Mouse (Mus musculus) MEL (cell line): ENCODE results near the gene Prss22. TPM values are rescaled to one million over a fixed set of nuclear protein-coding genes. Genes with fewer than 3 reads are reported as not detected.

ENCODE experiments used
- DNase-seq: peaks from one replicate; pipeline ENCODE4 v3.0.0; 2011; ENCODE audit warnings: low read depth, low spot score
- H3K27ac ChIP-seq: 2 replicates; pipeline ENCODE4 v1.5.1; 2012; ENCODE audit warnings: low read depth, mild to moderate bottlenecking, control low read depth, low read length, moderate library complexity; ENCODE audit not compliant: control insufficient read depth
- H3K27me3 ChIP-seq, 2 experiments: fragments of 150-350 bp in 1 of 2; sonication (generic) in 1 of 2; 2 replicates each; pipeline ENCODE4 v1.6.1; 2012; ENCODE audit warnings: low read length in 2 of 2, mild to moderate bottlenecking in 2 of 2, improper control_type of control experiment in 1 of 2, moderate library complexity in 1 of 2; ENCODE audit not compliant: insufficient read depth in 2 of 2, control insufficient read depth in 1 of 2
- H3K36me3 ChIP-seq, 2 experiments: 2 replicates each; pipeline ENCODE4 v1.6.1; 2012 to 2014; ENCODE audit warnings: low read length in 2 of 2, improper control_type of control experiment in 1 of 2, inconsistent platforms in 1 of 2, mild to moderate bottlenecking in 1 of 2; ENCODE audit not compliant: insufficient read depth in 2 of 2, control insufficient read depth in 1 of 2
- H3K4me1 ChIP-seq, 2 experiments: fragments of 150-350 bp in 1 of 2; sonication (generic) in 1 of 2; 2 replicates each; pipeline ENCODE4 v1.6.1; 2012; ENCODE audit warnings: low read length in 2 of 2, improper control_type of control experiment in 1 of 2, mild to moderate bottlenecking in 1 of 2; ENCODE audit not compliant: insufficient read depth in 2 of 2, control insufficient read depth in 1 of 2
- H3K4me3 ChIP-seq, 2 experiments: fragments of 150-350 bp in 1 of 2; sonication (generic) in 1 of 2; 2 replicates each; pipeline ENCODE4 v1.5.1; 2012; ENCODE audit warnings: low read depth in 2 of 2, low read length in 2 of 2, mild to moderate bottlenecking in 2 of 2, moderate library complexity in 2 of 2, control low read depth in 1 of 2, improper control_type of control experiment in 1 of 2; ENCODE audit not compliant: control insufficient read depth in 1 of 2, insufficient read depth in 1 of 2
- H3K79me2 ChIP-seq: 2 replicates; pipeline ENCODE4 v1.6.1; 2012; ENCODE audit warnings: mild to moderate bottlenecking, low read length, moderate library complexity; ENCODE audit not compliant: control insufficient read depth, poor library complexity, insufficient read depth
- H3K9ac ChIP-seq: 2 replicates; pipeline ENCODE4 v1.6.1; 2012; ENCODE audit warnings: low read depth, mild to moderate bottlenecking, control low read depth, low read length, moderate library complexity; ENCODE audit not compliant: control insufficient read depth, poor library complexity, severe bottlenecking
- H3K9me3 ChIP-seq: fragments of 150-350 bp; sonication (generic); replicated peaks from 2 replicates; pipeline ENCODE4 v1.6.1; 2012; ENCODE audit warnings: mild to moderate bottlenecking, low read length, improper control_type of control experiment, moderate library complexity; ENCODE audit not compliant: insufficient read depth
- BHLHE40 ChIP-seq: IDR thresholded peaks from 2 replicates; pipeline ENCODE4 v1.6.1; 2012; ENCODE audit warnings: low read depth, mild to moderate bottlenecking, inconsistent platforms, low read length, improper control_type of control experiment, borderline replicate concordance
- CHD1 ChIP-seq: IDR thresholded peaks from 2 replicates; pipeline ENCODE4 v1.6.1; 2012; ENCODE audit warnings: low read depth, mild to moderate bottlenecking, inconsistent platforms, low read length, improper control_type of control experiment
- CTCF ChIP-seq, 3 experiments: IDR thresholded peaks in 2 of 3; conservative IDR thresholded peaks in 1 of 3; 2 replicates each; pipeline ENCODE4 v1.5.1; 2011 to 2012; ENCODE audit warnings: low read length in 3 of 3, low read depth in 2 of 3, mild to moderate bottlenecking in 2 of 3, improper control_type of control experiment in 1 of 3, inconsistent platforms in 1 of 3, mixed read lengths in 1 of 3, moderate library complexity in 1 of 3; ENCODE audit not compliant: control insufficient read depth in 1 of 3, insufficient read depth in 1 of 3, poor library complexity in 1 of 3, severe bottlenecking in 1 of 3
- E2F4 ChIP-seq: IDR thresholded peaks from 2 replicates; pipeline ENCODE4 v1.6.1; 2011; ENCODE audit warnings: low read depth, low read length, improper control_type of control experiment, borderline replicate concordance
- ETS1 ChIP-seq: IDR thresholded peaks from 2 replicates; pipeline ENCODE4 v1.6.1; 2012; ENCODE audit warnings: low read depth, mild to moderate bottlenecking, inconsistent platforms, low read length, improper control_type of control experiment, moderate library complexity
- GATA1 ChIP-seq: IDR thresholded peaks from 2 replicates; pipeline ENCODE4 v1.6.1; 2011; ENCODE audit warnings: low read depth, low read length, improper control_type of control experiment
- JUND ChIP-seq: IDR thresholded peaks from 2 replicates; pipeline ENCODE4 v1.6.1; 2011; ENCODE audit warnings: low read depth, mild to moderate bottlenecking, improper control_type of control experiment, low read length
- KAT2A ChIP-seq: conservative IDR thresholded peaks from 2 replicates; pipeline ENCODE4 v1.6.1; 2012; ENCODE audit warnings: low read depth, low read length, improper control_type of control experiment, inconsistent platforms
- MAX ChIP-seq: IDR thresholded peaks from 2 replicates; pipeline ENCODE4 v1.6.1; 2011; ENCODE audit warnings: low read length, improper control_type of control experiment
- MEF2A ChIP-seq: IDR thresholded peaks from 2 replicates; pipeline ENCODE4 v1.6.1; 2014; ENCODE audit warnings: low read depth, mild to moderate bottlenecking, inconsistent platforms, low read length, improper control_type of control experiment; ENCODE audit not compliant: poor library complexity, insufficient replicate concordance, severe bottlenecking; ENCODE audit errors: extremely low read depth
- MXI1 ChIP-seq: IDR thresholded peaks from 2 replicates; pipeline ENCODE4 v1.6.1; 2011; ENCODE audit warnings: mild to moderate bottlenecking, low read depth, low read length, improper control_type of control experiment
- MYB ChIP-seq: IDR thresholded peaks from 2 replicates; pipeline ENCODE4 v1.6.1; 2011; ENCODE audit warnings: mild to moderate bottlenecking, low read depth, low read length, improper control_type of control experiment
- MYC ChIP-seq: IDR thresholded peaks from 2 replicates; pipeline ENCODE4 v1.6.1; 2011; ENCODE audit warnings: low read depth, mild to moderate bottlenecking, low read length, improper control_type of control experiment, moderate library complexity
- NRF1 ChIP-seq: IDR thresholded peaks from 2 replicates; pipeline ENCODE4 v1.6.1; 2014; ENCODE audit warnings: low read depth, mild to moderate bottlenecking, inconsistent platforms, low read length, improper control_type of control experiment, moderate library complexity; ENCODE audit not compliant: poor library complexity, insufficient read depth, severe bottlenecking
- POLR2AphosphoS2 ChIP-seq: IDR thresholded peaks from 2 replicates; pipeline ENCODE4 v1.6.1; 2011; ENCODE audit warnings: low read length, improper control_type of control experiment
- RAD21 ChIP-seq: IDR thresholded peaks from 2 replicates; pipeline ENCODE4 v1.6.1; 2011; ENCODE audit warnings: mild to moderate bottlenecking, low read depth, low read length, improper control_type of control experiment
- RCOR1 ChIP-seq: IDR thresholded peaks from 2 replicates; pipeline ENCODE4 v1.6.1; 2012; ENCODE audit warnings: low read depth, mild to moderate bottlenecking, inconsistent platforms, low read length, improper control_type of control experiment
- TCF12 ChIP-seq: IDR thresholded peaks from 2 replicates; pipeline ENCODE4 v1.6.1; 2014; ENCODE audit warnings: low read depth, mild to moderate bottlenecking, inconsistent platforms, low read length, improper control_type of control experiment, moderate library complexity
- UBTF ChIP-seq: IDR thresholded peaks from 2 replicates; pipeline ENCODE4 v1.6.1; 2012; ENCODE audit warnings: low read depth, mild to moderate bottlenecking, inconsistent platforms, low read length, improper control_type of control experiment, moderate library complexity, borderline replicate concordance; ENCODE audit not compliant: insufficient read depth
- ZKSCAN1 ChIP-seq: IDR thresholded peaks from 2 replicates; pipeline ENCODE4 v1.6.1; 2012; ENCODE audit warnings: low read depth, mild to moderate bottlenecking, inconsistent platforms, low read length, improper control_type of control experiment, moderate library complexity
- polyA plus RNA-seq, 2 experiments: library from polyadenylated mRNA; stranded (reverse) in 1 of 2; unstranded in 1 of 2; fragments of >175 nt in 1 of 2; fragments of >200 nt in 1 of 2; gene quantifications; 2 replicates each; pipeline versions ENCODE4 v1.2.1 to v1.2.4; 2012; ENCODE audit warnings: low replicate concordance in 2 of 2, low read depth in 1 of 2; ENCODE audit not compliant: insufficient read length in 2 of 2, insufficient read depth in 1 of 2, missing spikeins in 1 of 2
- total RNA-seq: library from RNA; depleted of rRNA; stranded (reverse); fragments of 300-350 nt; gene quantifications from 2 replicates; pipeline ENCODE4 v1.2.3, GENCODE M21; 2012

Prss22 gene
- total and polyA plus RNA-seq, 3 experiments = not detected

DNA sequence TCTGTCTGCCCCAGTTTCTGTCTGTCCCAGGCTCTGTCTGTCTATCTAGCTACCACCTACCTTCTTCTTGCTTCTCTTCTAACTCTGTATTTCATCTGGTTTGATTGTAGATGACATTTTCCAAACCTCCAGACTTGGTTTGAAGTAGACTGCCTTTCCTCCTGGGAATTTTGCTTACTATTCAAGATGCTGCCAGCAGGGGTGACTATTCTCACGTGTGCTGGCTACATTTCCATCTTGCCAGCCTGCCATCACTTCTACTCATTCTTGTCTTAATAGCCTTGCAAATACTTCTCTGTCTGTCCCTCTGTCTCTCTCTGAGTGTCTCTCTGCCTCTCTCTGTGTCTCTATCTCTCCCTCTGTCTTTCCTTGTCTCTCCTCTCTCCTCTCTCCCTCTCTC is 2.5 kb downstream of the Prss22 start:
- no peak overlapping the region for H3K9ac ChIP-seq
- TF ChIP-seq BHLHE40 (no peak), ETS1 (no peak), POLR2AphosphoS2 (no peak), RAD21 (no peak), KAT2A (no peak), JUND (no peak), MYB (no peak), MYC (no peak), CHD1 (no peak), UBTF (no peak), GATA1 (no peak), MXI1 (no peak), CTCF (IDR thresholded peaks at IDR 0.05 in 2 of 3, conservative IDR thresholded peaks at IDR 0.05 in 1 of 3; ENCODE audit: control insufficient read depth in 1 of 3, insufficient read depth in 1 of 3, low read depth in 2 of 3, low read length in 3 of 3, poor library complexity in 1 of 3, severe bottlenecking in 1 of 3) (no peak), MEF2A (no peak), E2F4 (no peak), RCOR1 (no peak), NRF1 (no peak), TCF12 (no peak), ZKSCAN1 (no peak), MAX (no peak)
- TF ChIP-seq, all 39 proteins: peak for 0
- Histone ChIP-seq H3K27me3 (peaks cover 0 to 2% of the 10 kb centered on the region in 2 experiments; a peak in 2 of 4 replicates), H3K79me2 (no peaks in the 10 kb centered on the region), H3K9me3 (no peaks in the 10 kb centered on the region), H3K36me3 (no peaks in the 10 kb centered on the region), H3K4me3 (no peak overlapping the region), H3K4me1 (peaks cover 0 to 6% of the 10 kb centered on the region in 2 experiments; a peak in 1 of 4 replicates), H3K27ac (no peak overlapping the region)
- no peak for DNase-seq

DNA sequence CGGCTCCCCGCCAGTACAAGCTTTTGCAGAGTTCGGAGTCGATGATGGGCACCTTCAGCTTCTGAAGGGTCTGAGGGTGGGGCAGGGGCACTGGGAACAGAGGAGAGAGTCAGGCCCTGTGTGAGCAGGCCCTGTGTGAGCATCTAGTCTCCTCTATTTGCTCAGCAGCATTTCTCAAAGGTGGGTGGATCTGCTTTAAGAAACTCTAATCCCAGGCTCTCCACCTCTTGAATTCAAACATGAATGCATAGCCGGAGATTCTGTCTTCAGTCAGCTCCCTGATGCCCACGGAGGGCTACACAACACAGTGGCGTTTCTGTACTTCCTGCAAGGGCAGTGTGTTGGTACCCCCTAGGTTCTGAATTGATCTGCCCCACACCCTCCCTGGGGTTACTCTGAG is 3.2 kb downstream of the Prss22 start:
- H3K27me3 ChIP-seq = peaks cover 0 to 5% of the 10 kb centered on the region in 2 experiments; a peak in 2 of 4 replicates
- no peaks in the 10 kb centered on the region for H3K79me2 ChIP-seq
- no peak overlapping the region for H3K27ac ChIP-seq
- H3K9me3 ChIP-seq = no peaks in the 10 kb centered on the region
- H3K4me3 ChIP-seq = no peak overlapping the region
- no peaks in the 10 kb centered on the region for H3K36me3 ChIP-seq
- peaks cover 0 to 4% of the 10 kb centered on the region in 2 experiments; a peak in 1 of 4 replicates for H3K4me1 ChIP-seq
- DNase-seq = no peak
- TF ChIP-seq E2F4 (no peak), UBTF (no peak)
- no peak overlapping the region for H3K9ac ChIP-seq
